Mouse (Mus musculus) kidney, postnatal 4 days (tissue): Measurements from ENCODE around the gene AI413582.

ENCODE experiments used
- DNase-seq, 2 experiments: peaks; one replicate each; pipeline ENCODE4 v3.0.0; 2021; ENCODE audit warnings: mixed read lengths in 2 of 2

AI413582 gene

GRCm38 (mm10) chr17:27518296-27518695 lies 47.3 kb downstream of the AI413582 start:
- DNase-seq = no peak

GRCm38 (mm10) chr17:27513916-27514762 lies 51.4 kb downstream of the AI413582 start:
- peak; percentile 52 to 65 for DNase-seq
